Mouse (Mus musculus): ENCODE data around the gene Ptpdc1. TPM values are rescaled to one million over a fixed set of nuclear protein-coding genes. Genes with fewer than 3 reads are reported as not detected.
A peak's percentile ranks its signal among the peaks of the same experiment; 100 is the strongest.

Gene Ptpdc1
- polyA plus RNA-seq, 1 experiment = 5.5 TPM

GRCm38 (mm10) chr13:48650615-48651014, 25.2 kb upstream of the Ptpdc1 start:
- no peaks in the 10 kb centered on the region for H3K79me3 ChIP-seq (ENCODE audit: low read depth)
- no peak overlapping the region for H3K4me3 ChIP-seq (ENCODE audit: insufficient read depth, poor library complexity, severe bottlenecking)
- no peaks in the 10 kb centered on the region for H3K79me2 ChIP-seq (ENCODE audit: control insufficient read depth, insufficient read depth)
- TF ChIP-seq USF1 (IDR thresholded peaks at IDR 0.05; ENCODE audit: low read depth) = no peak
- peak; percentile 4 for TF ChIP-seq CTCF (IDR thresholded peaks at IDR 0.05; ENCODE audit: control insufficient read depth, insufficient read depth, insufficient read length)
- H3K27me3 ChIP-seq (ENCODE audit: control insufficient read depth, insufficient read depth, insufficient read length) = no peaks in the 10 kb centered on the region
- H3K36me3 ChIP-seq (ENCODE audit: control insufficient read depth, insufficient read depth) = no peaks in the 10 kb centered on the region
- no peak overlapping the region for H3ac ChIP-seq (ENCODE audit: control insufficient read depth, insufficient read length, low read depth)

- no peaks in the 10 kb centered on the region for H3K79me3 ChIP-seq (ENCODE audit: low read depth)
- TF ChIP-seq CEBPB (IDR thresholded peaks at IDR 0.05; ENCODE audit: low read depth) (no peak), MAX (IDR thresholded peaks at IDR 0.05) (no peak), MYOG (IDR thresholded peaks at IDR 0.05; ENCODE audit: control insufficient read depth, extremely low read depth, insufficient read length) (no peak), FOSL1 (IDR thresholded peaks at IDR 0.05; ENCODE audit: insufficient read depth, low read length, poor library complexity, severe bottlenecking) (no peak), USF1 (IDR thresholded peaks at IDR 0.05; ENCODE audit: low read depth) (no peak), CTCF (IDR thresholded peaks at IDR 0.05; ENCODE audit: control insufficient read depth, insufficient read depth, insufficient read length) (no peak), MYOD1 (IDR thresholded peaks at IDR 0.05; ENCODE audit: control insufficient read depth, insufficient read length, low read depth) (no peak)
- H3K36me3 ChIP-seq (ENCODE audit: control insufficient read depth, insufficient read depth) = no peaks in the 10 kb centered on the region
Measured at GRCm38 (mm10) chr13:48646696-48647095, 21.2 kb upstream of the Ptpdc1 start.

GRCm38 (mm10) chr13:48643991-48644390, 18.5 kb upstream of the Ptpdc1 start:
- no peaks in the 10 kb centered on the region for H3K36me3 ChIP-seq (ENCODE audit: control insufficient read depth, insufficient read depth)
- H3K27me3 ChIP-seq (ENCODE audit: control insufficient read depth, insufficient read depth, insufficient read length) = no peaks in the 10 kb centered on the region
- TF ChIP-seq USF1 (IDR thresholded peaks at IDR 0.05; ENCODE audit: low read depth) (no peak), MYOG (IDR thresholded peaks at IDR 0.05; ENCODE audit: control insufficient read depth, extremely low read depth, insufficient read length) (no peak), MAX (IDR thresholded peaks at IDR 0.05) (no peak), FOSL1 (IDR thresholded peaks at IDR 0.05; ENCODE audit: insufficient read depth, low read length, poor library complexity, severe bottlenecking) (no peak), MYOD1 (IDR thresholded peaks at IDR 0.05; ENCODE audit: control insufficient read depth, insufficient read length, low read depth) (no peak), CTCF (IDR thresholded peaks at IDR 0.05; ENCODE audit: control insufficient read depth, insufficient read depth, insufficient read length) (no peak), CEBPB (IDR thresholded peaks at IDR 0.05; ENCODE audit: low read depth) (no peak)
- no peak overlapping the region for H3ac ChIP-seq (ENCODE audit: control insufficient read depth, insufficient read length, low read depth)
- no peaks in the 10 kb centered on the region for H3K79me2 ChIP-seq (ENCODE audit: control insufficient read depth, insufficient read depth)
- H3K4me3 ChIP-seq (ENCODE audit: insufficient read depth, poor library complexity, severe bottlenecking) = no peak overlapping the region
- H3K79me3 ChIP-seq (ENCODE audit: low read depth) = no peaks in the 10 kb centered on the region

More at GRCm38 (mm10) chr13:48646696-48647095, 21.2 kb upstream of the Ptpdc1 start:
- Histone ChIP-seq H3K79me2 (ENCODE audit: control insufficient read depth, insufficient read depth) (no peaks in the 10 kb centered on the region), H3K4me3 (ENCODE audit: insufficient read depth, poor library complexity, severe bottlenecking) (no peak overlapping the region), H3K27me3 (ENCODE audit: control insufficient read depth, insufficient read depth, insufficient read length) (no peaks in the 10 kb centered on the region), H3ac (ENCODE audit: control insufficient read depth, insufficient read length, low read depth) (no peak overlapping the region)

- TF ChIP-seq CTCF (IDR thresholded peaks at IDR 0.05; ENCODE audit: control insufficient read depth, insufficient read depth, insufficient read length) = no peak
- TF ChIP-seq MYOG (IDR thresholded peaks at IDR 0.05; ENCODE audit: control insufficient read depth, extremely low read depth, insufficient read length) = no peak
- TF ChIP-seq USF1 (IDR thresholded peaks at IDR 0.05; ENCODE audit: low read depth) = peak; percentile 66
- Histone ChIP-seq H3ac (ENCODE audit: control insufficient read depth, insufficient read length, low read depth) (no peak overlapping the region), H3K4me3 (ENCODE audit: insufficient read depth, poor library complexity, severe bottlenecking) (no peak overlapping the region), H3K36me3 (ENCODE audit: control insufficient read depth, insufficient read depth) (no peaks in the 10 kb centered on the region), H3K79me3 (ENCODE audit: low read depth) (no peaks in the 10 kb centered on the region), H3K79me2 (ENCODE audit: control insufficient read depth, insufficient read depth) (no peaks in the 10 kb centered on the region), H3K27me3 (ENCODE audit: control insufficient read depth, insufficient read depth, insufficient read length) (no peaks in the 10 kb centered on the region)
Measured at GRCm38 (mm10) chr13:48643072-48643471, 17.6 kb upstream of the Ptpdc1 start.

GRCm38 (mm10) chr13:48639570-48639969, 14.1 kb upstream of the Ptpdc1 start:
- no peak overlapping the region for H3K4me3 ChIP-seq (ENCODE audit: insufficient read depth, poor library complexity, severe bottlenecking)
- no peaks in the 10 kb centered on the region for H3K79me2 ChIP-seq (ENCODE audit: control insufficient read depth, insufficient read depth)
- no peaks in the 10 kb centered on the region for H3K79me3 ChIP-seq (ENCODE audit: low read depth)
- no peak for TF ChIP-seq FOSL1 (IDR thresholded peaks at IDR 0.05; ENCODE audit: insufficient read depth, low read length, poor library complexity, severe bottlenecking)
- TF ChIP-seq USF1 (IDR thresholded peaks at IDR 0.05; ENCODE audit: low read depth) = no peak
- TF ChIP-seq MAX (IDR thresholded peaks at IDR 0.05) = no peak
- TF ChIP-seq MYOD1 (IDR thresholded peaks at IDR 0.05; ENCODE audit: control insufficient read depth, insufficient read length, low read depth) = no peak
- TF ChIP-seq CEBPB (IDR thresholded peaks at IDR 0.05; ENCODE audit: low read depth) = no peak
- peak; percentile 65 for TF ChIP-seq CTCF (IDR thresholded peaks at IDR 0.05; ENCODE audit: control insufficient read depth, insufficient read depth, insufficient read length)
- no peak overlapping the region for H3ac ChIP-seq (ENCODE audit: control insufficient read depth, insufficient read length, low read depth)
- H3K36me3 ChIP-seq (ENCODE audit: control insufficient read depth, insufficient read depth) = no peaks in the 10 kb centered on the region
- no peaks in the 10 kb centered on the region for H3K27me3 ChIP-seq (ENCODE audit: control insufficient read depth, insufficient read depth, insufficient read length)

GRCm38 (mm10) chr13:48637706-48638105, 12.2 kb upstream of the Ptpdc1 start:
- H3K79me2 ChIP-seq (ENCODE audit: control insufficient read depth, insufficient read depth) = no peaks in the 10 kb centered on the region
- TF ChIP-seq CEBPB (IDR thresholded peaks at IDR 0.05; ENCODE audit: low read depth) = no peak
- no peak for TF ChIP-seq FOSL1 (IDR thresholded peaks at IDR 0.05; ENCODE audit: insufficient read depth, low read length, poor library complexity, severe bottlenecking)
- no peak for TF ChIP-seq MYOG (IDR thresholded peaks at IDR 0.05; ENCODE audit: control insufficient read depth, extremely low read depth, insufficient read length)
- no peak for TF ChIP-seq MAX (IDR thresholded peaks at IDR 0.05)
- no peak for TF ChIP-seq MYOD1 (IDR thresholded peaks at IDR 0.05; ENCODE audit: control insufficient read depth, insufficient read length, low read depth)
- TF ChIP-seq USF1 (IDR thresholded peaks at IDR 0.05; ENCODE audit: low read depth) = no peak
- TF ChIP-seq CTCF (IDR thresholded peaks at IDR 0.05; ENCODE audit: control insufficient read depth, insufficient read depth, insufficient read length) = no peak
- H3K4me3 ChIP-seq (ENCODE audit: insufficient read depth, poor library complexity, severe bottlenecking) = no peak overlapping the region
- no peaks in the 10 kb centered on the region for H3K27me3 ChIP-seq (ENCODE audit: control insufficient read depth, insufficient read depth, insufficient read length)
- no peaks in the 10 kb centered on the region for H3K79me3 ChIP-seq (ENCODE audit: low read depth)
- H3K36me3 ChIP-seq (ENCODE audit: control insufficient read depth, insufficient read depth) = no peaks in the 10 kb centered on the region
- no peak overlapping the region for H3ac ChIP-seq (ENCODE audit: control insufficient read depth, insufficient read length, low read depth)

Data from C2C12 (cell line).